Mouse (Mus musculus) gastrocnemius, postnatal 14 days (tissue): ENCODE data around the gene Lrfn2. TPM values are rescaled to one million over a fixed set of nuclear protein-coding genes. Genes with fewer than 3 reads are reported as not detected.
A peak's percentile ranks its signal among the peaks of the same experiment; 100 is the strongest.

Experiments
- DNase-seq: peaks from one replicate; pipeline ENCODE4 v3.0.0; 2021; ENCODE audit warnings: mixed read lengths
- intact Hi-C: fragments of 180-260 bp; cut with DNase I; formaldehyde crosslinking; loops from one replicate; pipeline ENCODE4 v1.15.1; 2025; ENCODE audit warnings: low total_unique reads
- total RNA-seq, 2 experiments: library from RNA; stranded (reverse); gene quantifications; 2 replicates each; pipeline ENCODE4 v1.2.3; 2021

The Lrfn2 gene
- total RNA-seq, 2 experiments from 2014 or later, result 0.41 to 0.47 TPM

DNA sequence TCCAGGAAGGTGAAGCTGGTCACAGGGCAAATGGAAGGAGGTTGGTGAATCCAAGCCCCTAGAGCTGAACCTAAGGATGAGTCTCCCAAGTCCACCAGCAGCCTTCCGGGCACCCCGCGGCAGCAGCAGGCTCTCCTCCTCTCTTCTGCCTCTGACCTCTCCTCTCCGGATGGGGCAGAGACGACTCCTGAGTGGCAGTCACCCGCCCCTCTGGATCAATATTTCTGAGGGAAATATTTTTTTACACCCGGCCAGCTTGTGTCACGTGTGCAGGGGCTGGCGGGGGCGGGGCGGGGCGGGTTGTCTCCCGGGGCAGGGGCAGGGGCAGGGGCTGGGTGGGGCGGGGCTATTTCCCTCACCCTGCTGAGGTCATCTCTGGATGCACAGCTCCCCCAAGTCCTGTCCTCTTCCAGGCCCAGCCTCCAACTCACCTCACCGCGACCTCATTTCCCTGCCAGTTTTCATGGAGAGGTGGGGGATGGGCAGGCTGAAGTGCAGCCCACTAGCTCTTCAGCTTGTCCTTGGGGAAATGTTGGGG, 28.1 kb downstream of the Lrfn2 start:
- intact Hi-C loops, result no loop called here
- peak; percentile 61 for DNase-seq

DNA sequence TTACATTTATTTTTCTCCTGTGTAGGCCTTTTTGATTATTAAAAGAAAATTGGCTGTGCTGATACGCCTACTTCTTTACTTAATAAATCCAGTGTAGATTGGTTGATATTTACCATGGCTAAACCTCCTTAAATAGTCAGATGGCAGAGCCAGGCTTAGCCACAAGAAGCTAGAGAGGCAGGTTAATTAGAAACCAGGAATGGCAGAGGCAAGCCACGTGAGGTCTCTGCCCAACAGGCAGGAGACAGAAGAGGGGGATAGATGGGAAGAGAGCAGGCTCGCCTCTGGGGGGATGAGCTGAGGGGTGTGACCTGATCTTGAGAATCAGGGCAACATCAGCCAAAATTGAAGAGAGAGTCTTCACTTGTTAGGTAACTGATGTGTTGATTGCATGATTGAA, 30.5 kb downstream of the Lrfn2 start:
- intact Hi-C loops, result no loop called here
- DNase-seq, result no peak

- intact Hi-C loops, result no loop called here
- DNase-seq, result no peak
These were observed 31.6 kb downstream of the Lrfn2 start for GRCm38 (mm10) chr17:48963740-48964139.

DNA sequence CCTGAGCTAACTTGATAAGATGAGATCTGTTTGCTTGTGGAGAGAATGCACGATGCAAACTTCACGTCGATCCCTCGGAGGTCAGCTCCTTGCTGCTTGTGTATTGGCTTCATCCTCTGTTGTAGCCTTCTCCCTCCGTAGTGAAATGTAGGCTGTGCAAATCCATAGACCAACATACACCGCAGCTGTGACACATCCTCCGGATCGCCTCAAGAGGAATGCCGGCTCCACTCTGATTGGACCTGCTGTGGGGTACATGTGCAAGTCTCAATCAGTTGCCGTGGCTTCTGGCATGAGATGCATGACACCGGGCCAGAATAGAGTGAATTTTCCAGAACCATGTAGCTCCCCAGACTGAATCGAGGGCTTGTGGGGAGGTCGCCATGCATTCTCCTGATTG, 36.1 kb downstream of the Lrfn2 start:
- no peak for DNase-seq
- intact Hi-C loops, result no loop called here

DNA sequence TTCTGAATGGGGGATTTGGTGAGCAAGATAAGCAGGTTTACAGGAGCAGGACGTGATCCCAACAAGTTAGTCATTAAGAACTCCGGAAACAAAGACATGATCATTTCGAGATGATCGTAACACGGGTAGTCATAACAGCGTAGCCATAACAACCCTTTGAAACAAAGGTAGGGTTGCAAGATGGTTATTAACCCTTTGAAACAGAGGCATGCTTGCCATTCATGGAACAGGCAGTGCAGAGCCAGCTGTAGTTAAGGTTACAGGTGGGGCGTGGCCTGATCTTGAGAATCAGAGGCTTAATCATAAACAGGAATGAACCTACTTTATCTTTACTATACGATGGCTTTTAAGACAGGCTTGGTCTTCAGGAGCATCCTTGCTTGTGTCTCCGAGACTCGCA, 39.1 kb downstream of the Lrfn2 start:
- no peak for DNase-seq
- intact Hi-C loops, result no loop called here

DNA sequence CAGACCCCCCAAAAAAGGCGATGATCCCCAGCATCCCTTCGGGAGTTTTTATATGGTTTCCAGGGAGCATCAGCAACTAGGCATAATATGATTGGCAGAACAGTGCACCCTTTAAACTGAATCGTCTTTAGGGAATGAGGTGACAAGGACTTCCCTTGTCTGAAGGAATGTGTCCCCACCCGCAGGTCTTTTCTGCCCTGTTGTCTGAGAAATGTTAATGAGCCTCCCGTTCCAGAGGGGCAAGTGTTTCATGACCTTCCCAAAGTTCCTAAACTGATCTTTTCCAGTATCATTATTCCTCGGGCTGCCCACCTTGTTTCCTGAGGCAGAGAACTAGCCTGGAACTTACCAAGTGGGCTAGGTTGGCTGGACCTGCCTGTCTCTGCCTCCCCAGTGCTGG, 40.7 kb downstream of the Lrfn2 start:
- intact Hi-C loops, result no loop called here
- DNase-seq, result no peak

DNA sequence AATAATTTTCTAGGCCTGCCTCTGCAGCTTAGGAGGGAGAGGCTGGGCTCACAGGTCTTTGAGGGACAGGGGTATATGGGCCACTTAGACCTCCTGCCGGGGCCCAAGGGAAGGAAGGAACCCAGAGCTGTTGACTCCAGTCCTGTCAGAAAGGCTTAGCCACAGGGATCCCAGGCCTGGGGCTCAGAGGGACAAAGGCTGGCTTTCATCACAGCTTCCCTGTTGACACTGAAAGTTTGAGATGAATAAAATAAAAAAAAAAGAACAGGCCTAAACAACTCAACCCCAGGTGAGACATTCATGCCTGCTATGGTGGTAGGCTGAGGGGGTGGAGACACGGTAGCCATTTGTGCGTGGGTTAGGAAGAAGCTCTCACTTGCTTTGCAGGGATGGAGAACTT, 41.2 kb downstream of the Lrfn2 start:
- intact Hi-C loops, result no loop called here
- no peak for DNase-seq

DNA sequence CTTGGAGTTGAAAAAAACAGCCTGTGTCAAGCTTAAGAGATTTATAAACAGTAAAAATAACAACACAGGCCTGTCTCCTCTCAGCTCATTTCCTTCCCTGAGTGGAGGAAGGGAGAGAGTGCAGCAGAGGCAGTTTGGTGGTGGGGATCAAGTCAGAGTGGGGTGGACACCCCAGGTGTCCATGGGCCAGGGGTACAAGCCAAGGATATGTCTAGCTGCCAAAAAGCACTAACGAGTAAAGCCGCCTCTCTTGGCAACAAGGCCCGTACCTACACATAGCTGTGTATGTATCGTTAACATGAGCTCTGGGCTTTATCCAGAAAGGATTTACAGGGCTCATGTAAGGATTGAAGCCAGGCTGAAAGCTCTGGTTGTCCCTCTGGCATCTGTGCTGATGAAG, 42.9 kb downstream of the Lrfn2 start:
- intact Hi-C loops, result no loop called here
- no peak for DNase-seq

- no peak for DNase-seq
- intact Hi-C loops, result no loop called here
These were observed 44.4 kb downstream of the Lrfn2 start for GRCm38 (mm10) chr17:48976611-48977022.

DNA sequence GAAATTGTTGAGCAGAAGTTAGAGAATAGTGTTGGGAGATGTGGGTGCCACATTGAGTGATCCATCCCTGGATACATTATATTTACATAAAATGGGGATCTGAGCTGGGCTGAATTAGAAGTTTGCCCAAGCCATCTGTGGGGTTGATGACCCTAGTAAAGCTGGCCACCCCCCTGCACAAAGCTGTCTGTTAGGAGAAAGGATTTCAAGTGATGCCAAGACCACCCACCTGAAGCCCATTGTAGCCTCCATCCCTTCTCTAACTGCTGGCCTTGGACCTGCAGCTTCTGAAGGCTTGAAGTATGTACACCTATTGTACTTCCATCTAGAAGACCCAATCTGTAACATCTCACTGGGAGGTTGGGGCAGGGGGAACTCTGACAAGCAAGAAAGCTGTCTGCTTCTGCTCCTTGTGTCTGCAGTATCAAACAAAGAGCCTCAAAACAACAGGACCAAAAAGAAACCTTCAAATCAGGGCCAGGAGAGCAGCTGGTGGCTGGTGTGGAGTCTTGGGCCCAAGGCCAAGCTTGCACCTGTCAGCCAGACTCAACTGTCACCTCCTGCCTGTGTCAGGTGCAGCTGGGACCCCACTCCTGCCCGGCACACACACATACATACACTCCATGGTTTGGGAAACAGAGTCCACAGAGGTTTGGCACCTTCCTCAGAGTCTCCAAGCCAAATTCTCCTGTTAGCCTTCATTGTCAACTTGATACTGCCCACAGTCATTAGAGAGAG, 63.2 kb downstream of the Lrfn2 start:
- DNase-seq, result no peak
- intact Hi-C loops, result no loop called here

GRCm38 (mm10) chr17:48999463-49000227, 67.5 kb downstream of the Lrfn2 start:
- intact Hi-C loops, result no loop called here
- DNase-seq, result no peak

DNA sequence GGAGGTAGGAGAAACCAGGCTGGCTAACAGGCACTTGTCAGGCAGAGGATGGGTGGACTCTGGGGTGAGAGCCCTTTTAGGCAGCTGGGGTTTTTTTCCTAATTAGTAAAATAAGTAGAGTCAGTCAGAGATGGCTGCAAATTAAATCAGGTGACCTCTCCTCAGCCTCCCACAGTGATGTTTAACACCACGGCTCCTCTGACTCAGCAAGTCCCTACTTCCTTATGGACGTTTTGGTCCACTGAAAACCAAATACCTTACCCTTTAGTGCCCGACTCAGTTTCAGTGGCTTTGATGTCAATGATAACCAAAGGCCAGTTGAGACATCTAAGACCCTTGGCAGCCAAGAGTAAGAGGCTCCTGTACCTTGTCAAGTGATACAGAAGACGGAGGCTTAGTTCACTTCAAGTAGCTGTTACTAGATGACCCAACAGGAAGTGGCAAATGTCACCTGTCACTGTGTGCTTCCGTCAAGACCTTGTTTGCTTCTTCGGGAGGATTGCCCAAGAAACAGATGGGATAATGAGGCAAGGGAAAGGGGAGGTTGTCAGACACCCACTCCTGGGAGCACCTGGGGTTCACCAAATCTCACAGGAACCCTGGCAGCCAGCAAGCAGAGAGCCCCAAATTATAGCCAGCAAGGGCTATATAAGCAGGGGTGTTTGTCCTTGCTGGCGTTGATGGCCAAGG, 77.3 kb downstream of the Lrfn2 start:
- DNase-seq, result no peak
- intact Hi-C loops, result no loop called here

- no peak for DNase-seq
- intact Hi-C loops, result no loop called here
These were observed 81.9 kb downstream of the Lrfn2 start for GRCm38 (mm10) chr17:49013876-49014600.

GRCm38 (mm10) chr17:49015368-49015767, 83.2 kb downstream of the Lrfn2 start:
- no peak for DNase-seq

DNA sequence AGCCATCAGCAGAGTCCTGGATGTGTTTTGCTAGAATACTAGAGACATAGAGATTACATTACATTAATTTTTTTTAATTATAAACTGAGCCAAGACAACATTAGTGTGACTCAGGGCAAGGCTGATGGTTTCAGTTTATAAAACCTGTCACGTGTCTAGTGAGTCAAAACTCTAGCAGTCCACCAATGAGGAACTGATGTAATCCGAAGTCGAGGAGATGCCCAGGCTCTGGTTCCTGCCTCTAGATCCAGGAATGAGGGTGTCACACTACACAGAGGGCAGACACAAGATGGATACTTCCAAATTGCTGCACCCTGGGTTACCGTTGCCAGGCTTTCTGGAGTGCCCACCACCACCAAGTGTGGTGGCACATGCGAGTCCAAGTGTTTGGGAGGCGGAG, 84.0 kb downstream of the Lrfn2 start:
- intact Hi-C loops, result no loop called here
- no peak for DNase-seq

More at GRCm38 (mm10) chr17:49015368-49015767, 83.2 kb downstream of the Lrfn2 start:
- intact Hi-C loops, result no loop called here

DNA sequence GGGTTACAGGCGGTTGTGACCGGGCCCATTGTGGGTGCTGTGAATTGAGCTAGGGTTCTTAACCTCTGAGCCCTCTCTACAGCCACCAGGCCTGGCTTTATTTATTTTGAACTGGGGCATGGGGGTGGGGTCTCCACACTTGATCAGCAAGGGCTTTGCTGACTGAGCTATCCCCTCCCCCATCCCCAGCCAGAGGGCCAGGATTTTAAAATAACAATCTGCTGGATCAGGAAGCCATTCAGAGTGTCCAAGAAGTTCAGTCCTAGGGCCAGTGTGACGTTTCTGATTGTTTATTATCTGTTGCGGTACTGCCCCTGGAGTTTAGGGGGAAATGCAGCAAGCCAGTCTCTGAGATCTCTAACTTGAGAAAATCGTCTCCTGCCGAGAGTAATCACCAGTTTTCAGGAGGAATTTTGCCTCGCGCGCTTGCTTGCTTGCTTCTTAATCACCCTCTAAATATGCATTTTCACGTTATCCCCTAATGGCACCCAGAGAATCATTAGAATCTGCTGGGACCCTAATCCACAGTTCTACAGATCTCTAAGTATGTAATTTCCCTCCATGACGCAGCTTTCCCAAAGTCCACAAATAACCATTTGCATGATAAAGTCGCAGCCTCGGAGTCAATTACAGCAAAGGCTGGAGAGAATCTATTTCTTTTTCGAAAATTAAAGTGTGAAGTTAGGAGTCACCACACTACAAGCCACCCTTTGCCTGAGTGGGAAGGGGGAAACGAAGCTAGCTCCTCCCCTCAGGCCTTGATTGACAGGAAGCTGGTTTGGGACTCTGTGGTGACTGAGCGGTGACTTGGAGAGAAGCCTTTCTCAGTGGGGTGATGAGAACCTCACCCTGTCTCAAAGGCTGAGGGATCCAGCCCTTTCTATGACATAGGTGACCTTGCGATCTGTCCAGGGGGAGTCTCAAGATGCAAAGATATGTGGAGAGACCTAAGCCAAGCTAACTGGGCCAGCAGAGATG, 85.5 kb downstream of the Lrfn2 start:
- DNase-seq, result no peak
- intact Hi-C loops, result no loop called here

- intact Hi-C loops, result no loop called here
These were observed 86.8 kb downstream of the Lrfn2 start for GRCm38 (mm10) chr17:49018774-49019488.

More at GRCm38 (mm10) chr17:49018774-49019488, 86.8 kb downstream of the Lrfn2 start:
- no peak for DNase-seq
